Mouse (Mus musculus) cerebellum, postnatal 4 days (tissue): ENCODE data around the gene Vrk3.

Experiments
- DNase-seq, 2 experiments: peaks; one replicate each; pipeline ENCODE4 v3.0.0; 2022; ENCODE audit warnings: low spot score in 2 of 2, mixed read lengths in 1 of 2

Gene Vrk3

DNA sequence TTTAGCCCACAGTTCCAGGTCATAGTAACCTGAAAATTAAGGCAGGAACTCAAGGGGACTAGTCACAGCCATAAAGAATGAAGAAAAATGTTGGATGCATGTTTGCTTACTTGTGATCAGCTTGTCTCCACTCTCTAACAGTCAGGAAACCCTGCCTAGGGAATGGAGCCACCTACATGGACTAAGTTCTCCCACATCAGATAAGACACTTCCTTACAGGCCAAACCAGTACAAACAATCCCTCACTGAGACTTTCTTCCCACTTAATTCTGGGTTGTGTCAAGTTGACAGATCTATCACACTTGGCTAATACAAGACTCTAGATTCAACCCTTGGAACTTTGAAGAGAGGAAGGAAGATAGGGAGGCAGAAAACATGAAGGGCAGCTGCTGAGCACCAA lies 12.2 kb downstream of the Vrk3 start:
- no peak for DNase-seq

DNA sequence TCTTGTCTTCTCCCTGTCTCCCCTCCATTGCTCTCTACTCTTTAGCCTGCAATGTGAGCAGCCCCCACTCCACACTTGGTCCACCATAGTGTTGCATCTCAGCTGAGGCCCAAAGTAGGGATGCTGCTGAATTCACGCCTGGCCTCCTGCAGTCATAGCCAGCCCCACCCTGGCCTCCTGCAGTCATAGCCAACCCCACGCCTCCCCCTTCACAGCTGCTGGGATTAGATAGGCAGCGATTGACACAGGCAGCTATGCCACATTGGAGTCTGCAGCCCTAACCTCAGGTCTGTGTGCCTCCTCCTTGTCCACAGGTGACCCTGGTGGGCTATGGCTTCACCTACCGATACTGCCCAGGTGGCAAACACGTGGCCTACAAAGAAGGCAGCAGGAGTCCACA lies 19.9 kb downstream of the Vrk3 start:
- DNase-seq, result no peak

DNA sequence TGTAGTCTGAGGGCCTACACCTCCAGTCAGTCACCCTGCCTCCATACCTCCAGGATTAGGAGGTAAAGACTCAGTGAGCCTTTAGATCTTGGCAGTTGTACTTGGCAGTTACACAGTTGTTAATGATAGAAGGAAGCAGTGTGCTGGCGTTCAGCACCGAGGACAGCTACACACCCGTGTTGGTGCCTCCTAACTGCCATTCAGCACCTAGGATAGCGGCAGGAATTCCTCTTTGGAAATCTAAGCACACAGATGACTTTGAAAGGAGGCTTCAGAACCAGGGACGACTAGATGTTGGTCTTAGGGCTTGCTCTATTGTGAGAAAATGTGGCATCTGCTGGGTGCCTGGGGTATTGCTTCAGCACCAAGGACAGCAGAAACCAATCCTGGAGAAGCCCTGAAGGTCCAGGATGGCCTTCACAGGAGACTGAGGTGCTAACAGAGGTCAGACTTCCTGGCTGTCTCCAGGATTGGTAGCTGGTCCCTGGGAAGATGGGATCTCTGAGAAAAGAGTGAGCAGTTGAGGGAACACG lies 21.9 kb downstream of the Vrk3 start:
- DNase-seq, result peak in 1 of 2 experiments; percentile 9

DNA sequence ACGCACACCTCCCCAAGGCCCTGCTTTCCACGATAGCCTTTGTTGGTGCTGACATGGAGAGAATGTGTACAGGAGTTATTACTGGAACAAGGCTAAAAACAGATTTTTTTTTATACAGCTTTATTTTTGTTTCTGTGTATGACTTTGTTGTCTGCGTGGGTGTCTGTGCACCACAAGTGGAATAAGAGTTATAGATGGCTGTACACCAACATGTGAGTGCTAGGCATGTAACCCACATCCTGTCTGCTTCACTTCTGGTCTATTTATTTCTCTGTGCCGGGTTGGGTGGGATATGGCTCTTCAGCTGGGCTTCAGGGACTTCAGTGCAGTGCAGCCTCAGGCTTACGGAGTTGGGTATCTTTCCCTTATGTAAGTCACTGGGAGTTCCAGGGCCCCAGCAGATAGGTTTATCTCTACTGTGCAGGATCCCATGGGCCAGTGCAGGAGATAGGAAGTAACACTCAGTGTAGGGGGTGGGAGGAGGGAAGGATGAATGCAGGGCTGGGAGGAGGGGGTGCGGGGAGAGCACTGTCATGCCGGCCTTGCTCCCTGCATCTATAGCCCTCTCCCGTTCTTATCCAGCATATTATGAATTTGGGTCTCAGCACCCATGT lies 24.5 kb downstream of the Vrk3 start:
- no peak for DNase-seq

DNA sequence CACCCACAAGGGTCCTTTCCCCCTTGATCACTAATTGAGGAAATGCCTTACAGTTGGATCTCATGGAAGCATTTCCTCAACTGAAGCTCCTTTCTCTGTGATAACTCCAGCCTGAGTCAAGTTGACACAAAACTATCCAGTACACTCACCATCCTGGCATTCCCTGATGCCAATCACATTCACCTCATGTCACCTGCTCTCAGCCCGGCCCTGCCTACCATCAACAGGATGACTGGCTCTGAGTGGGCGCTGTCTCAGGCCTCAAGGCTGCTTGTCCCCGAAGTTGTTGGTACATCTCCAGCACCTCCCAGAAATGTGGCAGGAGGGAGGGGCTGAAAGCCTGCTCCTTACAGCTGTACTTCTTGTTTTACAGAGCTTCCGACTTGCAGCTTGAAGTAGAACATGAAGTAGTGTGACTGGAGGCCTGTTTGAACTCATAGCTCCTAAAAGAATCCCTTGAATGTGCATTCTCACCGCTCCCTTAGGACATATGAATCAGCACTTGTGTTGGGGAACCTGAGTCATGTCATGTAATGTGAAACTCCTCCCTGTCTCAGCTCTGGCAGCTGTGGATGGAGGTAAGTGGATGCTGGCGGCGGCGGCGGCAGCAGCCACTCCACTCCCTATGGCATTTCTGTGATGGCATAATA lies 28.8 kb downstream of the Vrk3 start:
- peak in 1 of 2 experiments; percentile 14 for DNase-seq

DNA sequence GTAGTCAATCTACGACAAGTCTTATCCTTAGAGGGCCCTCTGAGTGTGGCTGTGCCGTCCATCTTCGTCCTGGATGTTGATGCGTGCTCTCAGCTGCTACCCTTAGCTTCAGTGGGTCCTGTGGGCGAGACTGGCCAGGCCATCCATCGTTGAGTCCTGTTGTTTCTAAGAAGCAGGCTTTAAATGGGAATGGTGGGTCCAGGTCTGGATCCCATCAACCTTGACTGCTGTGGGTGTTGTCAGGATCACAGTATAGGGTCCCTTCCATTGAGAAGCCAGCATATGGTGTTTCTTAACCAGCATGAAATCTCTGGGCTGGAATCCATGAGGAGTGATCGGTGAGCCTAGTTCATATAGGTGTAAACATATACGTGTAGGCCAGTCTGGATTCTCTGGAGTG lies 31.9 kb downstream of the Vrk3 start:
- DNase-seq, result no peak

DNA sequence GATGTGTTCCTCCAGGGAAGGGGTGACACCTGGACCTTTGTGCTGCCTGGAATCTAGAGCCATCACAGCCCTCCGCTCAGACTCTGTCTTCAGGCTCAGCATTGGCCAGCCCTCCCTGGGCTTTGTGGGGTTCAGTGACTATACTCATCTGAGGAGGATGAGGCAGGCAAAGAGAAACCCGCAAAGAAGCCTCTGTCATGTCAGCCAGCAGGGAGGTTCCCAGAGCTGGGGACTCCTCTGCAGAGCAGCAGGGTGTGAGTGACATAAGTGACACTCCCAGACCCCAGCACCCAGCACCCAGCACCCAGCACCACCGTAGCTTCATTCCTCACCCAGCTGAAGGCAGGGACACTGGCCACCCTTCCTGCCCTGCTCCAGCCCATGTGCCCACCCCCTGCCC lies 41.3 kb downstream of the Vrk3 start:
- no peak for DNase-seq

DNA sequence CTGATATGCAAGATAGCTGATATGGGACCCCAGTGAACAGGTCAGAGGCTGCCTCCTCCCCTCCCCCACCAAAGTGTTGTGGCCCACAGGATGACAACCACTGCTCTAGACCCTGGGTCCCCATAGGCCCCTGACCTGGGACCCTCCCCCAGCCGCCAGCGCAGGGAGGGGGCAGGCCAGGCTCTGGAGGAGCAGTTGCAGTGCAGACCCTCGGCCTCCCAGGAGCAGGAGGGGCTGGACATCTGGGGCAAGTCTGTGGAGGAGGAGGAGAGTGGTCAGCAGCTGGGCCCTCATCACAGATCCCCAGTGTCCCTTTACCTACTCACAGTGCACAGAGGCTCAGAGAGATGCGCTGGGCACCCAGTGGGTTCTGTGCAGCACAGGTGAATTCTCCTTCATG lies 41.9 kb downstream of the Vrk3 start:
- no peak for DNase-seq

DNA sequence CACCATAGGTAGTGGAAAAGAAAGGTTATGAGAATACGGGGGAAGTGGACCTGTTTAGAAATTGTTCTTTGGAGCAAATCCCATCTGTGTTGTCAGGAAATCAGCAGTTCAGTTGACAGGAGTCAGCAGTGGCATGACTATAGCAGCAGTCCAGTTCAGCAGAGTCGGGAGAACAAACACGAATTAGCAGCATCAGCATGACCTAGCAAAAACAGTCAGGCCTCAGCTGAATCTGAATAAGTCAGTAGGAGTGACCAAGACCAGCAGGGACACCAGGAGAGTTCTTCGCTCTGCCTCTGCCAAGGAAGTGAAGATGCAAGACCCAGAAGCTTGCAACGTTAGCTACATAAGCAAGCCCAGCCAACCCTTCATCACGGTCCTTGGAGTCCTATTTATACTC lies 44.6 kb downstream of the Vrk3 start:
- no peak for DNase-seq

DNA sequence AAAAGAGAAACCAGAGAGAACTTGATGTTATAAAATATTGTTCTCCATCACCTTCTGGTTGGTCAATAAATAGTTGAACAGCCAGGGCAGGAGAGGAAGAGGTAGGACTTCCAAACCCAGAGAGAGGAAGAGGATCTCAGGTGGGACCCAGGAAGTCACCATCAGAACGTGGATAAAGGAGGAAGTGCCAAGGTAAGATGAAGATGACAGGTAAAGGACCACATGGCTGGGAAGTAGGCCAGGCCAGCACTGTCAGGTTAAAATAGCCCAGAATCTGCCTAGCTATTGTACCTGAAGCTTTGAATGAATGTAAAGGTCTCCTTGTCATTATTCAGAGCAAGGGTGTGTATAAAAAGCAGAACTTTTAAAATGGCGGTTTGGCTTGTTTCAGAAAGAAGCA lies 60.7 kb downstream of the Vrk3 start:
- DNase-seq, result no peak

DNA sequence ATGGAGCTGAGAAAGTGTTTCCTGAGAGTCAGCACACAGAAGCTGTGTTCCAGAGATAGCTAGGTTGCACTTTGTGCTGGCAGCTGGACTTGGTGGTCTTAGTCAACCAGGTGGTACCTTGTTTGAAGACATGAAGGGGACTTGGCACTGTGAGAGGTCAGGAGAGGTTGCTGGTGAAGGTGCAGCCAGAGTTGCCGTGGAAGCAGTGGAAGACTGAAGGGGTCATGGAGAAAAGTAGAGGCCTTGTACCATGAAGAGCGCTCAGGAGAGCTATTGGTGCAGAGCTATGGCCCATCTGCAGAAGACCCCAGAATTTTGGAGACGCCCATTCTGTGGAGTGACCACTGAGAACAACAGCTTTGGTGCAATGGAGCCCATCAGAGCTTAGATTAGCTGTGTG lies 61.3 kb downstream of the Vrk3 start:
- DNase-seq, result no peak

DNA sequence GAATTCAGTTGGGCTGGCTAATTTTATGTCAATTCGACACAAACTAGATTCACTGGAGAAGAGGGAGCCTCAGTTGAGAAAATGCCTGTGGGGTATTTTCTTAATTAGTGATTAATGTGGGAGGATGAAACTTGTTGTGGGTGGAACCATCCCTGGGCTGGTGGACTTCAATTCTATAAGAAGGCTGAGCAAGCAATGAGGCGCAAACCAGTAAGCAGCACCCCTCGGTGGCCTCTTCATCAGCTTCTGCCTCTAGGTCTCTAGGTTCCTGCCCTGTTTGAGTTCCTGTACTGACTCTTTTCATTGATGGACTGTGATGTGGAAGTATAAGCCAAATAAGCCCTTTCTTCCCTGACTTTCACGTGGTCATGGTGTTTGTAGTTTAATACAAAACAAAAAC lies 62.2 kb downstream of the Vrk3 start:
- no peak for DNase-seq

DNA sequence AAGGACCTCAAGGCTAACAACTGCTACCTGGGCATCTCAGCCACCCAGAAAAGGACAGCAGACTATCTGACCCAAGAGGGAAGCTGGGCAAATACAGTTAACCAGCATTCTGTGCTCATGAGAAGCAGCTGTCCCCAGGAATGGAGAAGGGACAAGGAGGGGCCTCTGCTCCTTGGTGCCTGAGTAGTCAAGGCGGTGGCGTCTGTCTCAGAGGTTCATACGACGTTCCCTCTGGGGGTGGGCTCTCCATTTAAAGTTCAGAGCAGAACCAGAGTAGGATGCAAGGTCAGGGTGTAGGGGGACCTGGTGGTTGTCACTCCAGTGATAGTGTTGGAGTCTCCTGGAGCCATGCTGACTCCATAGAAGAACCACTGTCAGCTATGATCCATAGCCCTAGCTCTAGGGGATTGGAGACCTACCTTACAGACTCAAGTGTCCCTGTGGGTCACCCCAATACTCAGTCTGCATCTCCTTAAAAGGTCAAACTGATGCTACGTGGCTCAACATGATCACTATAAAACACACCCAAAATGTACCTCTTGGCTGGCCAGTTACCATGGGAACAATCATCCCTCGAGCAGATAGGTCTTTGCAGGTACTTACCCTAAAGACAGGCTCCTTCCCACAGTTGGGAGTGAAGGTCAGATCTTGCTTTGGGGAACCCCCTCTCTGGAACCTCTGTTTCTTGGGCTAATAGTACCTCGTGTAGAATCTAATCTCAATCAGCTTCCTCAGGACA lies 62.8 kb downstream of the Vrk3 start:
- DNase-seq, result no peak

DNA sequence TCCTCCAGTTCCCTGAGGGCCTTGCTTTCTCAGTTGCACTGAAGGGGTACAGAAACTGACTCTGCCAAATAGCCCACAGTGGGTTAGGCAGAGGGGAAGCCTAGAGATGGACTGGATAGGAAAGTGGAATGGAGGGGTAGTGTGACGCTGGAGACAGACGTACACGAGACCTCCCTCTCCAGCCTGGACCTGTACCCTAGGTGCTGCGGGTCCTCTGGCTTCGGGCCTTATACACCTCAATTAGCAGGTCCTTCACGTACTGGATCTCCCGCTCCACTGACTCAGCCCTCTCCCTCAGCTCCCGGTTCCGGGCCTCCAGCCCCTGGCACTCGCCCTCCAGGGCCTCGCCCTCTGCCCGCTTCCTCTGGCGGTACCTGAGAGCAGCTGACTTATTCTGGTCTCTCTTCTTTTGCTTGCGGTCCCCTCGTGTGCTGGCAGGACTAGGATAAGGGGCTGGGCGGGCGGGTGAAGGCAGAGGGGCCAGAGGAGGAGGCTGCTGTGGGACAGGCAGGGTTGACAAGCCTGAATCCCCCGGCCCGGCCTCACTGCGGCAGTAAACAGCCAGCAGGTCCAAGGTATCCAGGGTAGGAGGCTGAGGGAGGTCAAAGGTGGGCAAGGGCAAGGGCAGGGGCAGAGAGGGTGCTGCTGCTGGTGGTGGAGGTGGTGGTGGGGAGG lies 64.6 kb downstream of the Vrk3 start:
- no peak for DNase-seq

DNA sequence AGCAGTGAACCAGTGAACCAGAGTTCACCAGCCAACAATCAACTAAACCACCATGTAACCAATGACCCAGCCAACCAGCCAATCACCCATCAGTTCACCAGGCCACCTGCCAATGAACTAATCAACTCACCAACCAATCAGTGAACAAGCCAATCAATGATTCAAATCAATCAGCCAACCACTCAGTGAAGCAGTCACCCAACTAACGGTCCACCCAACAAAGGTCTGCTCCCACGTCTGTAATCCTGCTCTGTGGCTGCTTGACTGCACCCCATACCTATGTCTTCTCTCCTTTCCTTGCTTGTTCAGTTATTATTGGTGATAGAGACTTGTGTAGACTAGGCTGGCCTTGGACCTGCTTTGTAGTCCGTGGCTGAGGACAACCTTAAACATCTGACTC lies 65.8 kb downstream of the Vrk3 start:
- no peak for DNase-seq

DNA sequence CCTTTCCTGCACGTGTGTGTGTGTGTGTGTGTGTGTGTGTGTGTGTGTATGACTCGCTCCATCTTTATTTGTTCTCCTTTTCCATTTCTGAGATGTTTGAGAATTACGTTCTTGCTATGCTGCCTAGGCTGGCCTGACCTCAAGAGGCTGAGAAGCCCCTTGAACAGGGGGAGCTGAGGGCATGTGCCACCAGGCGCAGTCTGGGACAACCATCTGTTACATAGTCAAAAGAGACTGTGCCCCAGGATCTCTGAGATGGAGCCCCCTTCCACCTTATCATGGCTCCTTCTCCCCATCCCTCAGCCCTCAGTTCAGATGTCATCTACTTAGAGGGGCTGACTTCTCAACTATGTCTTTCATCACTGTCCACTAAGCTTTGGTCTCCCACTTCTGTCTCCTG lies 66.2 kb downstream of the Vrk3 start:
- DNase-seq, result no peak

DNA sequence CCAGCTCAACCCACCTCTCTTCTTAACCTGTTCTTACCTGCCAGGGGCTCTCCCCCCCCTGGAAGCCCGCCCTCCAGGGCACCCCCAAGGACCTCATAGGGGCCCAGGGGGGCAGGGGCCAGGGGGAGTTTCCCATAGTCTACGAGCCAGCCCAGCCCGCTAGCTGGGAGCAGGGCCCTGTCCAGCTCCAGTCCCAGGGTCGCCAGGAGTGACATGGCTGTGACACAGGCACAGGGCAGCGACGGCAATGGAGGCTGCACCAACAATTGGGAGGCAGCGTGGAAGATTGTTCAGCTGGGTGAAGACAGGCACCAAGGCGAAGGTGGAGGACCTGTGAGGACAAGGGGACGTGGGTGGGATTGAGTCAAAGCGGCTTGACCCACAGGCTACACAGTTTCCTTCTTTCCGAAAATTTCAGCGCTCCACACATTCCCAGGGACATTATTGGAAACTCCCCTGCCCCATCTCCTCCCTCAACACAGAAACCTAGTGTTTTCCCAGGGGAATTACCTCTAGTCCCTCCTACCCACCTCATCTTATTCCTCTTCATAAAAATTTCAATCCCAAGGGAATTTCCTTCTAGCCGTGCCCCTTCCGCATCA lies 66.8 kb downstream of the Vrk3 start:
- DNase-seq, result no peak

DNA sequence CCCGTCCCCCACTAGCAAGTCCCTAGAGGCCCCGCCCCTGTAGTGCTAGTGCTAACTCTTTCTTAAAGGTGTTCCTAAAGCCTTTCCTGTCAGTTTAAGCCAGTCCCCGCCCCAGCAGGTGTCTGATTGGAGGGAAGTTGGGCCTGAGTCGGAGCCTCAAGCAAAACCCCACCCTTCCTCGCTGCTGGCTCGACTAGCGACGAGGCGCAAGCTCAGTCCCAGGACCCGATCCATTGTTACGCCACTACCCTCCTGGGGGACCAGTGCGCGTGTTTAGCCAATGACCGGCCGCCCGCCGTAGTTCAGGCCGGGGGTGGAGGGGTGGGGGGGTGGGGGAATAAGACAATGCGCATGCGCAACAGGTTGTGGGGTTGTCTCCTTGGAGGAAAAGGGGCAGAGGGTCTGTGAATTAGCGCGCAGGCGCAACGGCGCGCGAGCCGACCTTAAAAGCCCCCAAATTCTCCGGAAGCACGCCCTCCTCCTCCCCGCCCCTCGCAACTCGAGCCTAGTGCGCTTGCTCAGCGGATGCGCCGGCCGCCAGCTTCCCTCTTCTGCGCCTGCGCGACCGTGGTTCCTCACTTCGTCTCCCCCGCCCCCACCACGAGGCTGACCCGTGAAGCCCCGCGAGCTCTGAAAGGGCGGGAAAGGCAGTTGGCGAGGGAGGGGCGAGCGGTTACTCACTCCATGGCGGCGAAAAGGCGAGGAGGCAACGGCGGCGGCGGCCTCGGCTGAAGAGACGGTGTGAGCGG lies 67.7 kb downstream of the Vrk3 start, which contains the start of the genes Nup62 and Il4i1:
TSS of gene Nup62 (plus strand) at position 368 of the 749 bp plus-strand sequence.
TSS of gene Il4i1 (plus strand) at position 667 of the 749 bp plus-strand sequence.
- DNase-seq, result peak; percentile 100

DNA sequence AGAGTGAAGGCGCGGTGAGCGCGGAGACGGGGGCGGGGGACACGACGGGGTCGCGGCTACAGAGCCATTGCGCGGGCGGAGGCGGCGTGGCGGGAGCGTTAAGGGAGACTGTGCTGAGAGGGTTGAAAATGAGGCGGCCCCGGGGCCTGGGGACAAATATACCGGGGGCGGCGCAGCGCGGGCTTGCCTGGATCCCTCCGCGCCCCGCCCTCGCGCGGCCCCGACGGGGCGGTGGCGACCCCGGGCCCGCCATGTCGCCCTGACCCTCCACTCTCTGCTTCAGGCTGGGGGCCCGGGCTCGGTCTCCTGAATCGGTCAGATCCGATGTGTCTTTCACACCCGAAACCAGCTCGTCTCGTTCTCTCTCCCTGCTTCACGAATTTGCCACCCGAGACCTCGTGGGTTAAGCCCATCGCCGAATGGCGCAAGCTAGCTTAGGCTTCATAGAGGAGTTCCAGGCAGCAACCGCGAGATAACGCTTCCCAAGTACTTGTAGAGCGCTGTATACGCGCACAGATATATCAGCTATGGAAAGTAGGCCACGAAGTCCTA lies 68.3 kb downstream of the Vrk3 start, which contains the start of gene Atf5:
TSS of gene Atf5 (minus strand) at position 189 of the 552 bp plus-strand sequence.
- peak in 1 of 2 experiments; percentile 73 for DNase-seq

DNA sequence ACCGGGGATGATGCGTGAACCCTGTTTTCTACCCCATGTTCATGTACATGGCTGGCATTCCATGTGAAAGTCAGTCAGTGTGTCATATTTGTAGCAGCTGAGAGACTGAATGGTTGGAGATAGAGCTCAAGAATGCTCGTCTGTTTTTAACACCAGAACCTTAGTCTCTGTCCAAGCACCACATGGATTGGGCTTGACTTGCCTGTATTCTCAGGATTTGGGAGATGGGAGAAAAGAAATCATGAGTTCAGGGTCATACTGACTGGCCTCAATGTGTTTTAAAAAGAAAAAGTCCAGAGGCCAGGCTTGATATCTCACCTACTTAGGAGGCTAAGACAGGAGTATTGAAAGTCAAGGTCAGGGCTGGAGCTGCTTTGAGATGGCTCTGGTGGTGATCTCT lies 69.2 kb downstream of the Vrk3 start:
- DNase-seq, result no peak

DNA sequence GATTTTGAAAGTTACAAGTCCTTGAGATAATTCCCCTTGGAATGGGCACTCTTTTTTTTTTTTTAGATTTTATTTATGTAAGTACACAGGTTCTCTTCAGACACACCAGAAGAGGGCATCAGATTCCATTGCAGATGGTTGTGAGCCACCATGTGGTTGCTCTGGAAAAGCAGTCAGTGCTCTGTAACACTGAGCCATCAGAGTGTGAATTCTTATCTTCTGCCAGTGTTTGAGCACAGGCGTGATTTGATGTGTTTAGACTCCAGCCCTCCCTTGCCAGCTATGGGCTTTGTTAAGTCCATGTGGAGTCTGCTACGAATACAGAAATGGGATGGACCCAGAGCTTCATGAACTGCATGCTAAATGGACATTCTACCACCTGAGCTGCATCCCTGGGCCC lies 70.0 kb downstream of the Vrk3 start:
- no peak for DNase-seq
